Mouse (Mus musculus) forebrain, embryonic 14.5 days (tissue): Measurements from ENCODE around the gene Btnl2. TPM values are rescaled to one million over a fixed set of nuclear protein-coding genes. Genes with fewer than 3 reads are reported as not detected.

Experiments
- ATAC-seq: fragments of 200-750 bp; cut with Nextera tagmentation; 2 replicates; pipeline ENCODE4 v1.8.0; 2017; ENCODE audit warnings: mild to moderate bottlenecking, moderate library complexity
- DNase-seq: peaks from one replicate; pipeline ENCODE4 v3.0.0-alpha.2; 2015; ENCODE audit warnings: low spot score
- H3K27ac ChIP-seq: fragments of 300-500 bp; sonication (generic); 2 replicates; pipeline ENCODE4 v1.5.1; 2014; ENCODE audit warnings: low read depth, mild to moderate bottlenecking, control low read depth, low read length, moderate library complexity
- H3K27me3 ChIP-seq: fragments of 300-500 bp; sonication (generic); replicated peaks from 2 replicates; pipeline ENCODE4 v1.6.1; 2014; ENCODE audit warnings: low read length, control low read depth, mixed read lengths; ENCODE audit not compliant: control insufficient read depth, insufficient read depth
- H3K36me3 ChIP-seq: fragments of 300-500 bp; sonication (generic); 2 replicates; pipeline ENCODE4 v1.6.1; 2014; ENCODE audit warnings: low read length, control low read depth; ENCODE audit not compliant: control insufficient read depth, insufficient read depth
- H3K4me1 ChIP-seq: fragments of 300-500 bp; sonication (generic); 2 replicates; pipeline ENCODE4 v1.6.1; 2014; ENCODE audit warnings: antibody characterized with exemption, low read length, control low read depth; ENCODE audit not compliant: control insufficient read depth, insufficient read depth
- H3K4me2 ChIP-seq: fragments of 300-500 bp; sonication (generic); 2 replicates; pipeline ENCODE4 v1.6.1; 2014; ENCODE audit warnings: mild to moderate bottlenecking, control low read depth, low read length
- H3K4me3 ChIP-seq: fragments of 300-500 bp; sonication (generic); 2 replicates; pipeline ENCODE4 v1.5.1; 2014; ENCODE audit warnings: low read depth, low read length, control low read depth
- H3K9ac ChIP-seq: fragments of 300-500 bp; sonication (generic); 2 replicates; pipeline ENCODE4 v1.6.1; 2014; ENCODE audit warnings: mild to moderate bottlenecking, low read length, control low read depth, moderate library complexity
- H3K9me3 ChIP-seq: fragments of 300-500 bp; sonication (generic); replicated peaks from 2 replicates; pipeline ENCODE4 v1.6.1; 2016; ENCODE audit warnings: low read length, control low read depth, mixed read lengths; ENCODE audit not compliant: control insufficient read depth
- WGBS: fragments of 180-500 bp; shearing (Covaris S2); extraction: QIAGEN DNeasy Blood & Tissue Kit; methylation state at CpG from one replicate; pipeline ENCODE4 v1.1.7; 2014; 5-methylcytosine and 5-hydroxymethylcytosine counted together
- polyA plus RNA-seq: library from polyadenylated mRNA; unstranded; fragments of >200 nt; fragmentation: Nextera tagmentation; extraction: Ambion mirVana; gene quantifications from 2 replicates; pipeline ENCODE4 v1.2.1, GENCODE M21; 2014

Gene Btnl2
- polyA plus RNA-seq, 1 experiment from 2014 or later = not detected

DNA sequence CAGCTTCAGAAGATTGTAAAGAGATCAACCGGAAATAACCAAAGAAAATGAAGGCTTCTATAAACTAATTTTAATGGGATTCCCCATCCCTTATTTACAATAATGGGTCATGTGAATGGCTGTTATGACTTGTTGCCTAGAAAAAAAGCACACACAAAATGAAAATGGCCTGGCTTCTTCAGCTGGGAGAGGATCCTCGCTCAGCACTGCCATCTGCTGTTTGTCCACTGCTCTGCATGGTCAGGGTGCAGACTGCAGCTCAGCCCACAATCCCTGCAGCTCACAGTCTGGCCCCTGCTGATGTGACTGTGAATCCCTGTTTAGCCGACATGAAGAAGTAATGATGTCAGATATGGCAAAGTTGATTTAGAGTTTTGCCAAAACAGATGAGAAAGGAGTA lies 41.2 kb upstream of the Btnl2 start:
- Histone ChIP-seq H3K4me2 (no peak overlapping the region), H3K4me3 (no peak overlapping the region), H3K27ac (no peak overlapping the region), H3K27me3 (no peaks in the 10 kb centered on the region), H3K9ac (no peak overlapping the region), H3K36me3 (no peaks in the 10 kb centered on the region), H3K4me1 (no peaks in the 10 kb centered on the region), H3K9me3 (no peaks in the 10 kb centered on the region)
- WGBS = 39% methylated on average over 3 of the region's 3 CpGs
- DNase-seq (peak; percentile 78), ATAC-seq (peak; percentile 63; the same call in 1 of the 2 replicates)

DNA sequence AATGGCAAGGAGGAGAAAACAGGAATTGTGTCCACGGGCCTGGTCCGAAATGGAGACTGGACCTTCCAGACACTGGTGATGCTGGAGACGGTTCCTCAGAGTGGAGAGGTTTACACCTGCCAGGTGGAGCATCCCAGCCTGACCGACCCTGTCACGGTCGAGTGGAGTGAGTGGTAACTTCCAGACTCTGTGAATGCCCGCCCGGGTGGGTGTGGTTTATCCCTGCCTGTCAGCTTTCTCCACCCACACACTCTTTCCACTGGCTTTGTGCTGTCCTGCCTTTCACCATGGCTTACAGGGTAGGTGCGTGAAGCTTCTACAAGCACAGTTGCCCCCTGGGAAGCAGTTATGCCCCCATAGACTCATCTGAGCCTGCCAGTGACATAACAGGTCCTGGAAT lies 40.3 kb upstream of the Btnl2 start:
- no peak for ATAC-seq
- Histone ChIP-seq H3K36me3 (no peaks in the 10 kb centered on the region), H3K9me3 (no peaks in the 10 kb centered on the region)

DNA sequence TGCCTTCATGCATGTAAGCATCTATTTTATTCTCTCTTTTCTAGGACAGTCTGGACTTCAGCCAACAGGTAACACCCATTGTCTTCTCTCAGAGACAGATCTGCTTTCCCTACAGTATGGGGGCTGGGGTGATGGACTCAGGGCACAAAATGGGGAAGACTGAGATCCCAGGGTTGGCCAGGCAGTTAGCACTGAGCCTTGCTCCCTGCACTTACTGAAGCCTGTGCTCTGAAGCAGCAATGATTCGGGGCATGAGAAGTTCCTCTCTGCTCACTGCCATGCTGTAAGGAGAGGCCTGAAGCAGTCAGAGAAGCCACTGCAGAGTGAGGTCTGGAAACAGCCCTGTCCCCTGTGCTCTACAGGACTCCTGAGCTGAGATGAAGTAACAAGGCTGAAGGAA lies 39.1 kb upstream of the Btnl2 start:
- no peak overlapping the region for H3K4me2 ChIP-seq
- no peak overlapping the region for H3K4me3 ChIP-seq
- DNase-seq (no peak), ATAC-seq (no peak)
- H3K4me1 ChIP-seq = no peaks in the 10 kb centered on the region
- no peak overlapping the region for H3K9ac ChIP-seq
- H3K27me3 ChIP-seq = no peaks in the 10 kb centered on the region
- H3K36me3 ChIP-seq = no peaks in the 10 kb centered on the region
- no peak overlapping the region for H3K27ac ChIP-seq
- H3K9me3 ChIP-seq = no peaks in the 10 kb centered on the region
- WGBS = 73% methylated on average over 1 of the region's 1 CpGs

More for the DNA sequence above, 40.3 kb upstream of the Btnl2 start:
- H3K27ac ChIP-seq = no peak overlapping the region
- no peaks in the 10 kb centered on the region for H3K27me3 ChIP-seq
- H3K4me3 ChIP-seq = no peak overlapping the region
- no peak overlapping the region for H3K9ac ChIP-seq
- no peak overlapping the region for H3K4me2 ChIP-seq
- DNase-seq = no peak
- WGBS = 68% methylated on average over 9 of the region's 9 CpGs
- no peaks in the 10 kb centered on the region for H3K4me1 ChIP-seq

DNA sequence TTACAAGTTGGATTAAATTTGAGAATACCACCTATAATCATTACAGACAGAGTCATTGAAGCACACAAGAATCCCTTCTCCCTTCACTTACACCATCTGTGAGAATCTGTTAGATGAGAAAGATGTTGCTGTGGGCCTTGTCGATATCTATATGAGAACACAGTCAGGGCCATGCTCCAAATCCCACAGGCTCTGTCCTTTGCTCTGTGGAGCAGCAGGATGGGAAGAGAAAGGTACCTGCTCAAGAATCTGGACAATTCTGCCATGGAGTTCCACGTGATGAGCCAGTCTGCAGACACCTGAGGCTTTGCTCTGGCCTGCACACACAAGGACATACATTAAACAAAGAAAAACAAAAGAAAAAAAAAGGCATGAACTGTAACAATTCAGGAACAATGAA lies 37.9 kb upstream of the Btnl2 start:
- 73% methylated on average over 2 of the region's 2 CpGs for WGBS

DNA sequence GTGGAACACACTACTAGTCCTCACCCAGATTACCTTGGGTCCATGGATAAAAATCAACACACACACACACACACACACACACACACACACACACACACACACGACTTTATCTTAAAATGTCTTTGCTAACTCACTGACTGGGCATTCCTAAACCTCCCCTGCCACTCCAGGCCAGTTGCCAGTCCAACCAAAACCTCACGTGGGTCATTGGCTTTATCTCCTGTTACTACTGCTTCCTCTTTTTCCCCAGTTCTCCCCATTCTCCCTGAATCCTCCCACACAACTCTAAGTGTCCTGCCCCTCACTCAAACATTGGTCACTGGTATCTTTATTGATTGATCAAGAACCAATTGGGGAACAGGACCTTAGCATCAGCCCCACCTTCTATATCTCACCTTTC lies 37.3 kb upstream of the Btnl2 start:
- no peak overlapping the region for H3K4me2 ChIP-seq
- H3K9ac ChIP-seq = no peak overlapping the region
- H3K4me3 ChIP-seq = no peak overlapping the region
- H3K27me3 ChIP-seq = no peaks in the 10 kb centered on the region
- 54% methylated on average over 2 of the region's 2 CpGs for WGBS
- H3K4me1 ChIP-seq = no peaks in the 10 kb centered on the region
- H3K9me3 ChIP-seq = no peaks in the 10 kb centered on the region
- no peaks in the 10 kb centered on the region for H3K36me3 ChIP-seq
- ATAC-seq (no peak), DNase-seq (no peak)
- no peak overlapping the region for H3K27ac ChIP-seq

More for the DNA sequence above, 37.9 kb upstream of the Btnl2 start:
- ATAC-seq = no peak
- H3K36me3 ChIP-seq = no peaks in the 10 kb centered on the region
- no peak overlapping the region for H3K4me3 ChIP-seq
- H3K4me1 ChIP-seq = no peaks in the 10 kb centered on the region
- no peak for DNase-seq
- no peak overlapping the region for H3K4me2 ChIP-seq
- no peak overlapping the region for H3K27ac ChIP-seq
- H3K9me3 ChIP-seq = no peaks in the 10 kb centered on the region
- no peak overlapping the region for H3K9ac ChIP-seq
- H3K27me3 ChIP-seq = no peaks in the 10 kb centered on the region

DNA sequence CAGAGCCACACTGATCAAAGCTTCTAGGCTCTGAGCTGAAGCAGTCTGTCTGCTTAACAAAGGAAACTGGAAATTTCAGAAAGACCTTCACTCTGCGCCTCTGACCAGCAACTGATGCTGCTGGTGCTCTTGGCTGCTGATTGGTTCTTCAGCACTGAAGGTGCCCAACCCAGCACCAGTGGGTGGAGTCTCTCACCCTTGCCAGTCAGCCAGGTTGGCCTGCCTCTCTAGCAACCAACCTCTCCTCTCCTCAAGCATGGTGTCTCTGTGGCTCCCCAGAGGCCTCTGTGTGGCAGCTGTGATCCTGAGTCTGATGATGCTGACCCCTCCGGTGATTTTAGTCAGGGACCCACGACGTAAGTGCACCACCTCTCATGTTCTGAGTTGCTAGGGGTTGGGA lies 29.2 kb upstream of the Btnl2 start, which contains the start of gene H2-Eb2:
H2-Eb2 (plus strand) TSS at position 230 of the 400 bp plus-strand sequence.
- no peaks in the 10 kb centered on the region for H3K27me3 ChIP-seq
- H3K4me1 ChIP-seq = no peaks in the 10 kb centered on the region
- no peak for DNase-seq
- H3K4me2 ChIP-seq = no peak within 1 kb of the TSS
- H3K36me3 ChIP-seq = no peaks in the 10 kb centered on the region
- no peak within 1 kb of the TSS for H3K9ac ChIP-seq
- no peak within 1 kb of the TSS for H3K27ac ChIP-seq
- ATAC-seq = no peak
- WGBS = 38% methylated on average over 4 of the region's 4 CpGs
- H3K4me3 ChIP-seq = no peak within 1 kb of the TSS
- H3K9me3 ChIP-seq = no peaks in the 10 kb centered on the region

DNA sequence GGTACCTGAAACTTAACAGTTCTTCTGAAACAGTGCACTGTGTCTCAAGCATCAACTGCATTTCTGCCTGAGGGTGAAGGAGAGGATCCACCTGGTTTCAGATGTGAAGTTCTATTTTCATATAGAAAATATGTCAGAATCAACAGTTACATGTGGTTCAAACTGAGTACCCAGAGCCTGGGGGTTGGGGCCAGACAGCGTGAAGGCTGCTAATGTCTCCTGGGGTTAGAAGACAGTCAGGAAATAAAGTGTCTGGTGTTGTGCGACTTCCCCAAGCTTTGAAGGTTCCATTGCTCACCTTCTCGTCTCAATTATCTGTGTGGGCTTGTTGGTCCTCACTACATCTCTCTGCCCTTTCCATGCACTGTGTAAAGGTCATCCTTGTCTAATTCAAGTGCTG lies 28.2 kb upstream of the Btnl2 start:
- WGBS = 71% methylated on average over 3 of the region's 3 CpGs
- H3K27ac ChIP-seq = no peak overlapping the region

DNA sequence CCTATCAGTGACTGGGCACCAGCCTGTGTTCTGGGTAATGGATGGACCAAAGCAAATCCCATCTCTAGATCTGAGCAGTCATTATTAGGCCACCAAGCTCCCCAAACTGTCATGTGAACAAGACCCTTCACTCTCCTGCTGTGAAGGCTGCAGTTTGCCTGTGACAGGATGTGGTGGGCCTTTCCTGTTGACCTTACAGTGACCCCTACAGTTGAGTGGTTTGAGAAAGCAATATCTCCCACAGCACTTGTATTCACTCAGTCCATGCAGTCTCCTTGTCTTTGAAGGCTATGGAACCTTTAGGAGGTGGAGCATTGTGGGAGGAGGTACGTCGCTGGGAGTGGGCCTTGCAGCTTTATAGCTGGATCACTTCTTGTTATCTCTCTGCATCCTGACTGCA lies 24.8 kb upstream of the Btnl2 start:
- 80% methylated on average over 2 of the region's 2 CpGs for WGBS
- H3K9ac ChIP-seq = no peak overlapping the region
- H3K36me3 ChIP-seq = no peaks in the 10 kb centered on the region
- no peaks in the 10 kb centered on the region for H3K27me3 ChIP-seq
- H3K4me1 ChIP-seq = no peaks in the 10 kb centered on the region
- no peaks in the 10 kb centered on the region for H3K9me3 ChIP-seq
- no peak for DNase-seq
- H3K27ac ChIP-seq = no peak overlapping the region
- no peak overlapping the region for H3K4me2 ChIP-seq
- no peak for ATAC-seq
- H3K4me3 ChIP-seq = no peak overlapping the region

More for the DNA sequence above, 28.2 kb upstream of the Btnl2 start:
- H3K27me3 ChIP-seq = no peaks in the 10 kb centered on the region
- H3K4me1 ChIP-seq = no peaks in the 10 kb centered on the region
- no peaks in the 10 kb centered on the region for H3K9me3 ChIP-seq
- no peak overlapping the region for H3K9ac ChIP-seq
- DNase-seq (no peak), ATAC-seq (no peak)
- no peaks in the 10 kb centered on the region for H3K36me3 ChIP-seq
- no peak overlapping the region for H3K4me3 ChIP-seq
- no peak overlapping the region for H3K4me2 ChIP-seq

DNA sequence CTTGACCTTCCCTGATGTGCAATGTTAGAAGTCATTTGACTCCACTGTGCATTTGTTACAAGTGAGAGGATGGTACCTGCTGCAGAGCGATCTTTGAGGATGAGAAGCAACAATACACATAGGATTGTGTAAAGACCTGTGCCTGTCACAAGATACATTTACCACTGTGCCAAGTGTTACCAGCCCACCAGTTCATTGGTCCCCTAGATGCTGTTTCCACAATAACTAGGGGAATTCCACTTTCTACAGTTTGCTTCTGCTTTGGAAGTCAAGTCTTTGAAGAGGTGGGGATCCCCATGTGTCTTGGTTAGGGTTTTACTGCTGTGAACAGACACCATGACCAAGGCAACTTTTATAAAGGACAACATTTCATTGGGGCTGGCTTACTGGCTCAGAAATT lies 23.4 kb upstream of the Btnl2 start:
- ATAC-seq = no peak
- H3K9ac ChIP-seq = no peak overlapping the region
- no peaks in the 10 kb centered on the region for H3K9me3 ChIP-seq
- no peak for DNase-seq
- no peaks in the 10 kb centered on the region for H3K36me3 ChIP-seq
- H3K4me1 ChIP-seq = no peaks in the 10 kb centered on the region
- no peak overlapping the region for H3K4me2 ChIP-seq
- H3K4me3 ChIP-seq = no peak overlapping the region
- WGBS = 97% methylated on average over 1 of the region's 1 CpGs
- H3K27me3 ChIP-seq = no peaks in the 10 kb centered on the region
- no peak overlapping the region for H3K27ac ChIP-seq
